Mouse (Mus musculus): ENCODE results near the gene Kcna5. TPM values are rescaled to one million over a fixed set of nuclear protein-coding genes. Genes with fewer than 3 reads are reported as not detected.

Kcna5 gene
- polyA plus RNA-seq, 1 experiment, result 0.62 TPM

DNA sequence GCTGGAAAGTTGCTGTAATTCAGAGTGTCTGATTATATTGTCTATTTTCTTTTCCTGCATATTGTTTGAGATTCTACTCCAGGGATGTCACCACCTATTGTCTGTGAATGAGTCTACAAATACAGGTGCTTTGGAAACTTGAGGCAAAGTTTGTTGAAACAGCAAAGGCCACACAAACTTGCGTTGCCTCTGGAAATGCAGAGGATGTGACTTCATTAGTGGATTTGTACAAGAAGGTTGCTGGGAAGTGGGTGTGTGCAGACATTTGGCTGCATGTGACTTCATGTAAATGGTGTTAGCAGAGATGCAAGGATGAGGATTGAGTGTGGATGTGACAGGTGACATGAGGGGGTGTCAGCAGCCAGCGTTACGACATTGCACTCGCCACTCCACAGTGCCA lies 1.7 kb upstream of the Kcna5 start:
- DNase-seq (ENCODE audit: low spot score), result no peak

GRCm38 (mm10) chr6:126535911-126536270 lies 679 bp upstream of the Kcna5 start:
- no peak for DNase-seq (ENCODE audit: low spot score)

GRCm38 (mm10) chr6:126534531-126535207 lies 543 bp downstream of the Kcna5 start:
- no peak for DNase-seq (ENCODE audit: low spot score)

- DNase-seq (ENCODE audit: low spot score), result no peak
Observed at GRCm38 (mm10) chr6:126531306-126531705, 3.9 kb downstream of the Kcna5 start.

GRCm38 (mm10) chr6:126530019-126530418 lies 5.2 kb downstream of the Kcna5 start:
- DNase-seq (ENCODE audit: low spot score), result no peak

GRCm38 (mm10) chr6:126514720-126515119 lies 20.5 kb downstream of the Kcna5 start:
- no peak for DNase-seq (ENCODE audit: low spot score)

DNA sequence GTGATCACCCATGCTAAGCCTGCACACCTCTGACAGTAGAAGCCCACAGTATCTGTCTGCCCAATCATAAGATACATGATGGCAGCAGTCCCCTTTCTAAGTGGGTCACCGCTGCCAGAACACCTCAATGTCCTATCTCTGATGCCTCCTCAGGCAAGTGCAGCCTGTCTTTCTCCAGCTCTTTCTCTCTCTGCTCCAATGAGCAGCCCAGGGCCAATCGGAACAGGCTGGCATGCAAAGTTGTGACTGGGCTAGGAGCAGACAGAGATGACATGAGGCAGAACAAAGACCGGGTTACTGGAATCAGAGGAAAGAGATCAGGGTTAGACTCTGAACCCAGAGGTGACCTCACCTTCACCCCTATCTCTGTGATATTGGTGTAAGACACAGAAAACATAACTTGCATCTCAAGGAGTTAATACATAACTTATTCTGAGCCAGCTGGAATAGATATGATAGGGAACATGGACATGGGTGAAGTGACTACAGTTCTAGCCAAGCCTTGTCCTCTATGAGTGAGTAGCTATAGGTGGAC lies 21.4 kb downstream of the Kcna5 start:
- DNase-seq (ENCODE audit: low spot score), result no peak

- DNase-seq (ENCODE audit: low spot score), result no peak
Observed at GRCm38 (mm10) chr6:126513154-126513553, 22.1 kb downstream of the Kcna5 start.

DNA sequence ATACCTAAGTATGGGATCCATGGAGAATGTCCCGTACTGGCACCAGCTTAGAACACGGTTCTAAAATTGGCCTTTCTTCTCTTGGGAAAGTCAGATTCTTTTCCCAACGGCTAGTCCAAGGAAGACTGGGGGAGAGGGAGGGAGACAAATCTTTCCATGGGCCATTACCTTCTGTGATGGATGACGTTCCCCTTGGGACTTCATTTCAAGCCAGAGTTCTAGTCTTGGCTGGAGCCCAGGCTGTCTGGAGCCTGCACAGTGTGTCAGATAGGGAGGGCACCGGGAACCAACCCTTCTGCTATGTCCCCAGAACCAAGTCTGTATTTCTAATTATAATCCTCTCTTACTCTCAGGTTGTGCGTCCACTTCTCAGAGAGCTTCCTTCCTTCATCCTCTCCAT lies 26.5 kb downstream of the Kcna5 start:
- no peak for DNase-seq (ENCODE audit: low spot score)

DNA sequence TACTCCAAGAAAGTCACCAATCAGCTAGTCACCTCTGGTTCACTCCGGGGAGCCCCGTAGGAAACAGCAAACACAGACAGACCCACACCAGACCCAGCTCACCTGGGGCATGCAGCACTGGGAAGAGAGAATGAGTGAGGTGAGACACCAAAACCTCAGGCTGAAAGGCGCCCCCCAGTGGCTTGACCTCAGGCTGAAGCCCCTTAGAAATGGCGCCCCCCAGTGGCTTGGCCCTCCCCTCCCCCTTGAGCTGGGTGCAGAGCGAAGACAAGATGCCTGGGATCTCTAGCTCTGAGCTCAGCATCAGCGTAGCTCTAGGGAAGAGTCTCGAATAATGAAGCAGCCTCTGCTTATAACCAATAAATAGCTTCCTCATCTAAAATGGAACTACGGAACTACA lies 31.3 kb downstream of the Kcna5 start:
- DNase-seq (ENCODE audit: low spot score), result no peak

DNA sequence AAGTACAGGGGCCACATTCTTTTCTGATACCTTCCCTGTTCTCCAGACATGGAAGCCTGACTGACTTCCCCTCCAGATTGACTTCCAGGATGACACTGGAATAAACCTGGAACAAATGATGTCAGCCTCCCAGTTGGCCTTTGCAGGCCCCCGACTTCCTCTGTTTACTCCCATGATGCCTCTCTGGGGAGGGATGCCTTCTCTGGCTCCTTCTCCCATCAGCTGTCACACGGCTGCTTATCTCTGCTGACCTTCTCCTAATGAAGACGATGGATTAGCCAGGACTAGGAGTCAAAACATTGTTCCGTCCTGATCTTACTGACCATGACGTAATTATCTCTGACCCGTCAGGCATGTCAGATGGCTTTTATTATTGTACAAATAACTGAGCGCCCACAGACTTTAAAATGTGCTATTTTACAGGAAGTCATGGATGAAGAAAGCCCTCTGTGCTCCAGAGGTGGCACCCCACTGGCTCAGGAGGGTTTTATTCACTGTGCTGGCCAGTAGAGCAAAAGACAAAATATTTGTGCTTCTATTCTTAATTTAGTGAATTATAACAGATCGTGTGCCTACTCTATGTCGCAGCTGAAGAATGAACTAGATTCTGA lies 32.4 kb downstream of the Kcna5 start:
- DNase-seq (ENCODE audit: low spot score), result no peak

DNA sequence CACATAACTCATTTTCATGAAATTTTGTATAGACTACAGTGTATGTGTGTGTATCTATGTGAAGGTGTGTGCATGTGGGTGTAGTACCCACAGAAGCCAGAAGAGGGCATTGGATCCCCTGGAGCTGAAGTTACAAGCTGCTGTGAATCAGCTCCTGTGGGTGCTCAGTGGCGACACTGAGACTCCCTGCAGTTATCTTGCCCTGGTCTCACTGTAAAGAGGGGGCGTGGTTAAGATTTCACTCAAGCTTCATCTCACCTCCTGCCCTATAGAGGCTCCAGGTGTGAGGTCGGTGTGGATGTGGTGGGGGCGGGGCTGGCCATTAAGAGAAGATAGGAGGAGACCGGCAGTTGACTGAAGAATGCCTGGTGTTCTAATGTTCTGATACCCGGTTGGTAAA lies 34.2 kb downstream of the Kcna5 start:
- no peak for DNase-seq (ENCODE audit: low spot score)

DNA sequence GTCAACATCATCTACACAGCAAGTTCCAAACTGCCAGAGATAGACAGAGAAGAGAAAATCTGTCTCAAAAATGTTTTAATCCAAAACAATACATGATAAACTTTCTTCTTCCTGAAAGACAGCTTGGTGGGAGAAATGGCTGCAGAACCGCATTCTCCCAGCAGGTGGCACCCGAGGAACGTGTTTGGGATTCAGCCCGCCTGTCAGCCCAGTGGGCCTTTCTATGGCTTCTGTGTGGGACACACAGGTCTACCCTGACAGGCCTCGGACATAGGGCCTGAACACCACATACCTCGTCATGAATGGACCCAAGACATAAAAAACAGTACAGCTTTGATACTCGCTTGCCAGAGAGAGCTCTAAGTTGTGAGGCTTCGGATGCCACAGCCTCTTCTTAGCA lies 35.1 kb downstream of the Kcna5 start:
- DNase-seq (ENCODE audit: low spot score), result peak; percentile 66

GRCm38 (mm10) chr6:126497878-126498277 lies 37.3 kb downstream of the Kcna5 start:
- no peak for DNase-seq (ENCODE audit: low spot score)

DNA sequence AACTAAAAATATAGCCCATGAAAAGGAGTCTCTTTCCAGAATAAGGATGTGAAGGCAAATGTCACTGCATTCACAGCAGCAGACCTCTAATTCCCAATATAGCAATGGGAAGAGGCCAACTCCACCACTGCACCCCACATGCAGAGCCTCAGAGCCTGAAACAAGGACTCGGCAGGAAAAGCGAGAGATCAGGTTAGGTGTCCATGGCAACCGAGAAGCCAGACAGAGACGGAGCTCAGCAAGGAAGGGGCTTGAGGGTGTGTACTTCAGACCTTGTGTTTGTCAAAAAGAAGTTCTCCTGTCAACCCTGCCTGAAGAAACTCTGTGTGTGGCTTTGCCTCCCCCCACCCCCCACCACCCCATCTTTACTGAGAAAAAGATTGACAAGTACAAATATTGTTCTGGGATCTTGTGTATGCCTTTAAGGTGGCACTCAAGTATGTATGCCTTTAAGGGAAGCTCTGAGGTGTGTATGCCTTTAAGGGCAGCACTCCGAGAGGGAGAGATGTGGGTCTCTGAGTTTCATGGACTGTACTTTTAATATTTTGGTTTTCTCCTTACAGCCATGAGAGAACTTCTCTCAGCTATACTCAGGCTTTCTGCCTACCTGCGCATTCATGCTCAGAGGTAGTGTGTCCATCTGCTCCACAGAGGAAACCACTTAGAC lies 37.9 kb downstream of the Kcna5 start:
- DNase-seq (ENCODE audit: low spot score), result no peak

DNA sequence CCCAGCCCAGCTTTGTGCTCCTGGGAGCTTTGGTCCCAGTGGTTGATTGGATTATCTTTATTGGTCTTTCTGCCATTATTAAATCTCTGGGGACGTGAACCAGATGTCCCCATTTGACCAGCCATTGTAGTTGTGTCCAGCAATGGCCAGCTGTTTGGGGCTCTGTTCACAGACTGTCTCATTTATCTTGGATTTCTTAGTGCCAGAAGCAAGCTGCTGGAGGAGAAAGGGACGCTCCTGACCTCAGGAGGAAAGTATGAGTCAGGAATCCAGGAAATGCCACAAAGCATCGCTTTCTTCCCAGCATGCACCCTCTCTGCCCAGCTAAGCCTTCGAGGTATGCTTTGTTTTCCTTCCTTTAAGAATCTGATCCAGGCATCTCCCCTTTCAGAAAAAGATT lies 48.1 kb downstream of the Kcna5 start:
- no peak for DNase-seq (ENCODE audit: low spot score)

DNA sequence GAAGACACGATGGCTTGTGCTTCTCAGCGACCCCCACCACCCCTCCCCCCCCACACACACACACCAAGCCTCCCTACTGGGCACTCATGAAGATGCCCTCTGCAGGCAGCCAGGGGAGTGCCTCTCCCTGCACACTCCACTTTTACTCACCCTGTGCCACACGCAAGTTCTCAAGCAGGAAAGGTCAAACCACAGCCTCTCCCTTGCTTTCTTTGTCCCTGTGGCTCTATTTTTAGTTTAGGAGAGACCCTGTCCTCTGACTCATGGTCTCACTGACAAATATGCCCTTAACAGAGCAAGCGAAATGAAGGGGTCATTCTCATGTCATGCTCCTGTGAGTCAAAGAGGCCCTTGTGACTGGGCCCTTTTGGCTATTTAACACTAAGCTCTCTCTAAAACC lies 50.3 kb downstream of the Kcna5 start:
- no peak for DNase-seq (ENCODE audit: low spot score)

GRCm38 (mm10) chr6:126483264-126483867 lies 51.8 kb downstream of the Kcna5 start:
- no peak for DNase-seq (ENCODE audit: low spot score)

Data from urinary bladder, adult 2 months (tissue).